Mouse (Mus musculus) neural tube, embryonic 12.5 days (tissue): ENCODE data around the gene Asb16. TPM values are rescaled to one million over a fixed set of nuclear protein-coding genes. Genes with fewer than 3 reads are reported as not detected.

Experiments
- ATAC-seq: fragments of 200-750 bp; cut with Nextera tagmentation; 2 replicates; pipeline ENCODE4 v1.8.0; 2017; ENCODE audit warnings: low read depth, mild to moderate bottlenecking, moderate TSS enrichment, moderate library complexity; ENCODE audit not compliant: low FRiP score
- H3K27ac ChIP-seq: fragments of 300-500 bp; sonication (generic); 2 replicates; pipeline ENCODE4 v1.5.1; 2016
- H3K27me3 ChIP-seq: fragments of 300-500 bp; sonication (generic); replicated peaks from 2 replicates; pipeline ENCODE4 v1.6.1; 2016; ENCODE audit warnings: mild to moderate bottlenecking
- H3K36me3 ChIP-seq: fragments of 300-500 bp; sonication (generic); 2 replicates; pipeline ENCODE4 v1.6.1; 2016; ENCODE audit warnings: mild to moderate bottlenecking
- H3K4me1 ChIP-seq: fragments of 300-500 bp; sonication (generic); 2 replicates; pipeline ENCODE4 v1.6.1; 2016
- H3K4me2 ChIP-seq: fragments of 300-500 bp; sonication (generic); replicated peaks from 2 replicates; pipeline ENCODE4 v1.6.1; 2016; ENCODE audit warnings: mild to moderate bottlenecking
- H3K4me3 ChIP-seq: fragments of 300-500 bp; sonication (generic); 2 replicates; pipeline ENCODE4 v1.5.1; 2016
- H3K9ac ChIP-seq: fragments of 300-500 bp; sonication (generic); 2 replicates; pipeline ENCODE4 v1.6.1; 2016; ENCODE audit warnings: mild to moderate bottlenecking
- H3K9me3 ChIP-seq: fragments of 300-500 bp; sonication (generic); 2 replicates; pipeline ENCODE4 v1.6.1; 2016; ENCODE audit warnings: mild to moderate bottlenecking
- WGBS: fragments of 180-500 bp; shearing (Covaris S2); methylation state at CpG from one replicate; pipeline ENCODE4 v1.1.7; 2016; 5-methylcytosine and 5-hydroxymethylcytosine counted together
- polyA plus RNA-seq: library from polyadenylated mRNA; unstranded; fragments of >200 nt; fragmentation: Nextera tagmentation; extraction: Ambion mirVana; gene quantifications from 2 replicates; pipeline ENCODE4 v1.2.1, GENCODE M21; 2016

The Asb16 gene
- polyA plus RNA-seq = not detected in 2 replicates

DNA sequence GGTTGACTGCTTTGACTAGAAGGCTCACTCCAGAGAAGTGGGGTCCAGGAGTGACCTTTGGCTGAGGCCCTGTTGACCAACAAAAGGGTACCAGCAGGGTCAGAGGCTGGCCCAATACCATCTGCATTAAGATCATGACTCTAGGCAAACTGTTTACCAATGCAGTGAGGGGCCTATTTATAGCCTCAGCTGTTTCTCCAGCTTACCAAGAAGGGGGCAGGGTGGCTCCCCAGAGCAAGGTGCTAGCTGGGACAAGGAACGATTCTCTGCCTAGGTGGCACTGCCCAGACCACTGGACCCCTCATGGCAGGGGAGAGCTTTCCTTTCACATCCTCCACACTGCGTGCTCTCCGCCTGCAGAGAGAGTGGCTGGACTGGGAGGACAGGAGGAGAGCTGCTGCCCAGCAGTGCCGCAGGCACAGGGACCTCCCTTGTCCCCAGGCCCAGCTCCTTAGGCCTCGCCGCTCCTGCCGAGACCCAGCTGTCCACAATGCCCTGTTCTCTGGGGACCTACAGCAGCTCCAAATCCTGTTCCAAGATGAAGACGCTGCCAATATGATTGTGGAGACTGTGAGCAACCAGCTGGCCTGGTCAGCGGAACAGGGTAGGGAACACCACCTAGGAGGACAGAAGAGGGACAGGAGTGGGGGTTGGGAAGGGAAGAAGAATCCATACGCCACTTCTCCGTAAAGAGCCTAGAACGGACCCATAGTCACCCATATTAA lies at the start of gene Asb16:
Gene Asb16, plus strand, starts transcription at position 224 of the 725 bp plus-strand sequence.
- no peak within 1 kb of the TSS for H3K4me2 ChIP-seq
- no peak within 1 kb of the TSS for H3K9ac ChIP-seq
- no peak within 1 kb of the TSS for H3K4me3 ChIP-seq
- H3K9me3 ChIP-seq = no peaks in the 10 kb centered on the region
- ATAC-seq = no peak
- H3K4me1 ChIP-seq = peaks cover 4% of the 10 kb centered on the region; the same call in 1 of the 2 replicates
- H3K27ac ChIP-seq = no peak within 1 kb of the TSS
- no peaks in the 10 kb centered on the region for H3K27me3 ChIP-seq
- H3K36me3 ChIP-seq = peaks cover 3% of the 10 kb centered on the region; the same call in 1 of the 2 replicates
- WGBS = 84% methylated on average over 12 of the region's 12 CpGs

DNA sequence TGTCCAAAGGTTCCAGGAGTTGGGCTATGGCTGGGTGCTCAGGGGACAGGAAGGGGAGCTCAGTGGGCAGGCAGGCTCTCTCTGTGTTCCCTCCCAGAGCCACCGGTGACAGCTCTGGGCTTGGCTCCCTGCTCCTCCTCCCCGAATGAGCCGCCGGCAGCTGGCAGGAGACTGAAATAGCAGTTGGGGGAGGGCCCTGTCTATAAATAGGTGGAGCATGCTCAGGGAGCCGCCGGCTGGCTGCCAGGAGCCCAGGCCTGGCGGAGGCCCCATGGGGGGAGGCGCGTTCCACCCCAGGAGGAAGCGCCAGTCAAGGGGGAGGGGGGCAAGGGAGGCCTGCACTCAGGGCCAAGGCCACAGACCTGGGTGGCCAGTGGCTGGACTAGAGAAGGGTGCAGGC lies 49.8 kb upstream of the Asb16 start:
- Histone ChIP-seq H3K4me2 (peak overlapping the region; percentile 56), H3K4me1 (peaks cover 75% of the 10 kb centered on the region), H3K9me3 (no peaks in the 10 kb centered on the region), H3K4me3 (peak overlapping the region; percentile 13; the same call in 1 of the 2 replicates), H3K9ac (peak overlapping the region; percentile 54), H3K36me3 (peaks cover 36% of the 10 kb centered on the region), H3K27ac (peak overlapping the region; percentile 53; the same call in 1 of the 2 replicates), H3K27me3 (no peaks in the 10 kb centered on the region)
- ATAC-seq = peak; percentile 45
- under 1% methylated on average over 10 of the region's 10 CpGs for WGBS

DNA sequence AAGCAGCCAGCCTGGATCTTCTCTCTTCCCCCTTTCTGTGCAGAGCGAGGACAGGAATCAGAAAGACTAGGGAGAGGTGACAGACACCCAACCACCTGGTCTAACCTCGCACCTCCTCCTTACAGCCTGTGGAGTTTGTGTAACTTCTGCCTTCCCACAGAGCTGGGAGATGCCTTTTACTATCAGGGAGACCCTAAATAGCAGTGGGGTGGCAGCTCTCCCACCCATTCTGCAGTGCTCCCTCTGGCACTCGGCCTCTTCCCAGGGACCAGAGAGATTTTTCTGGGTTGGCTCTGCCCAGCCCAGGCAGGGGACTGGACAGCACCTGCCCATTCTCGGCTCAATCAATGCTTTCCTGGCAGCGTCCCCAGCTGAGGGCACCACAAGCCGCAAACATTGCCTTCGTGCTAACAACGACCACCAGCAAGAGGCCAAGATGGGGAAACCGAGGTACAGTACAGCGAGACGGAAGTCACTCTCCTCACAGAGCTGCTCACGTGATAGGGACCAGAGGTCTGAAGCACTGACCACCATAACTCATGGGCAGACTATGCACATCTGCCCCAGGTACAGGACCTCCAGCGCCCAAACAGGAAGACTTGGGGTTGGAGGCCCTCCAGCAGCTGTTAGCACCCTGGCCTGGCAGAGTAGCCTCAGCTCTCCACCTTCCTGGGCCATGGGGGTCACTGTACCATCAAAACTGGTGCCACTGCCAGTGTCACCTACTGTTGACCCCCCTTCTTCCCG lies 49.1 kb upstream of the Asb16 start:
- Histone ChIP-seq H3K36me3 (peaks cover 42% of the 10 kb centered on the region), H3K4me3 (no peak overlapping the region), H3K4me2 (peak overlapping the region; percentile 56), H3K27me3 (no peaks in the 10 kb centered on the region), H3K4me1 (peaks cover 76% of the 10 kb centered on the region), H3K9ac (peak overlapping the region; percentile 54; the same call in 1 of the 2 replicates), H3K27ac (no peak overlapping the region), H3K9me3 (no peaks in the 10 kb centered on the region)
- ATAC-seq = no peak
- WGBS = 67% methylated on average over 14 of the region's 14 CpGs

DNA sequence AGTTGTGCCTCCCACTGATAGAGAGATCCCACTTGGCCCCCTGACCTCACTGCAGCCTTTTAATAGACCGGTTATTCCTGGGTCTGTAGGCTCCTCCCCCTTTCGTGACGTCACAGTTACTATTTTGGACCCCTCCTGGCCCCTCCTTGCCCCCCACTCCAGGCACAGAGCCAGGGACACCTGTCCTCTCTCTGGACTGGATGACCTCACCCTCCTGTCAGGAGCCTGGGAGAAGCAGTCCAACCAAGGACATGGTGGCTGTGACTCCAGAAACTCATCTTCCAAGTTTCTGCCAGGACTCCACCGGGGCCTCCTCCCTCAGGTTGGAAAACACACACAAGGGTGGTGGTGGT lies 48.6 kb upstream of the Asb16 start:
- Histone ChIP-seq H3K4me1 (peaks cover 76% of the 10 kb centered on the region), H3K9ac (no peak overlapping the region), H3K9me3 (no peaks in the 10 kb centered on the region), H3K27me3 (no peaks in the 10 kb centered on the region), H3K36me3 (peaks cover 48% of the 10 kb centered on the region), H3K4me3 (no peak overlapping the region), H3K4me2 (no peak overlapping the region), H3K27ac (no peak overlapping the region)
- 73% methylated on average over 4 of the region's 4 CpGs for WGBS
- no peak for ATAC-seq

GRCm38 (mm10) chr11:102220451-102220850 lies 48.1 kb upstream of the Asb16 start:
- no peak for ATAC-seq
- H3K4me2 ChIP-seq = no peak overlapping the region
- no peak overlapping the region for H3K27ac ChIP-seq
- no peak overlapping the region for H3K4me3 ChIP-seq
- H3K9ac ChIP-seq = no peak overlapping the region
- no peaks in the 10 kb centered on the region for H3K9me3 ChIP-seq
- WGBS = 73% methylated on average over 6 of the region's 6 CpGs
- H3K36me3 ChIP-seq = peaks cover 50% of the 10 kb centered on the region
- peaks cover 76% of the 10 kb centered on the region for H3K4me1 ChIP-seq
- H3K27me3 ChIP-seq = no peaks in the 10 kb centered on the region

- Histone ChIP-seq H3K27me3 (no peaks in the 10 kb centered on the region), H3K4me3 (no peak overlapping the region), H3K4me2 (no peak overlapping the region), H3K9me3 (no peaks in the 10 kb centered on the region), H3K4me1 (peaks cover 78% of the 10 kb centered on the region), H3K36me3 (peaks cover 50% of the 10 kb centered on the region), H3K9ac (no peak overlapping the region), H3K27ac (no peak overlapping the region)
- 85% methylated on average over 8 of the region's 8 CpGs for WGBS
- ATAC-seq = no peak
These were observed 47.1 kb upstream of the Asb16 start for GRCm38 (mm10) chr11:102221243-102221953.

GRCm38 (mm10) chr11:102221954-102222351 lies 46.6 kb upstream of the Asb16 start:
- Histone ChIP-seq H3K4me1 (peaks cover 79% of the 10 kb centered on the region), H3K36me3 (peaks cover 50% of the 10 kb centered on the region), H3K27ac (no peak overlapping the region), H3K4me2 (no peak overlapping the region), H3K27me3 (no peaks in the 10 kb centered on the region), H3K9ac (no peak overlapping the region), H3K4me3 (no peak overlapping the region), H3K9me3 (no peaks in the 10 kb centered on the region)
- 86% methylated on average over 8 of the region's 8 CpGs for WGBS
- no peak for ATAC-seq

DNA sequence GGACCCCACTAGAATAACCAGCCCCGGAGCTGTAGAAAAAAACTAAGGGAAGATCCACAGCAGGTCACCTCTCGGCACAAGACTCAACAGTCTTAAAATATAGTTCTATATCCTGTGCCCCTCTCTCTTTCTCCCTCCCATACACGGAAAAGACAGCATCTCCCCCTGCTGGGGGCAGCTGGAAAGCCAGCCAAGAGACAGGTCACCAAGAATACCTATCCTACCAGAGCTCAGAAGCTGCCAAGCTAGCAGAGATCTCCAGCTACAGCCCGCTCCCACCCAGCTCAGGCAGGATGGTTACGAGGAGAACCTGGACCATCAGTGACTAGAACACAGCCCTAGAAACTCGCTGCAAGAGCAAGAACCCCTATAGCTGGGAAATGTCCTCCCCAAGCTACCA lies 45.4 kb upstream of the Asb16 start:
- peaks cover 39% of the 10 kb centered on the region for H3K36me3 ChIP-seq
- no peak for ATAC-seq
- no peaks in the 10 kb centered on the region for H3K27me3 ChIP-seq
- H3K9ac ChIP-seq = no peak overlapping the region
- H3K9me3 ChIP-seq = no peaks in the 10 kb centered on the region
- no peak overlapping the region for H3K4me3 ChIP-seq
- no peak overlapping the region for H3K4me2 ChIP-seq
- peaks cover 79% of the 10 kb centered on the region for H3K4me1 ChIP-seq
- no peak overlapping the region for H3K27ac ChIP-seq
- 48% methylated on average over 6 of the region's 6 CpGs for WGBS

- H3K4me3 ChIP-seq = no peak overlapping the region
- no peak overlapping the region for H3K27ac ChIP-seq
- no peak for ATAC-seq
- 8% methylated on average over 22 of the region's 22 CpGs for WGBS
- no peaks in the 10 kb centered on the region for H3K9me3 ChIP-seq
- peaks cover 78% of the 10 kb centered on the region for H3K4me1 ChIP-seq
- H3K4me2 ChIP-seq = peak overlapping the region; percentile 47
- H3K27me3 ChIP-seq = no peaks in the 10 kb centered on the region
- H3K36me3 ChIP-seq = peaks cover 38% of the 10 kb centered on the region
- peak overlapping the region; percentile 53 for H3K9ac ChIP-seq
These were observed 43.9 kb upstream of the Asb16 start for GRCm38 (mm10) chr11:102224686-102225085.

DNA sequence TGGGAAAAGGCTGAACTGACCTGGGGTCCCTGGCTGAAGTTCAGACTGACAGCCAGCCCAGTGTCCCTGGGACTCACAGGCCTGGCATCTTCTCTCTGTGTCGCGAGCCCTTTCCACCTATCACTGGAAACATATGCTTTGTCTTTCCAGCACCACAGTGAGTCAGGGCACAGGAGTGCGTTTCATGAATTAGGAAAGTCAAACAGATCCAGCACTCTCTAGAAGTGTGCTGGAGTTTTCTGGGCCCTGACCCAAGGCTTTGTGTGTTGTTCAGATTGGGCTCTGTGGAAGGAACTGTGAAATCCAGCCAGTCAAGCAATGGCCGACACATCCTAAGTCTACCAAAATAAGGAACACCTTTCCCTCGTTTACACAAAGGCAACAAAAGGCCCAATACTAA lies 43.3 kb upstream of the Asb16 start:
- peak overlapping the region; percentile 47 for H3K4me2 ChIP-seq
- no peaks in the 10 kb centered on the region for H3K9me3 ChIP-seq
- H3K4me3 ChIP-seq = no peak overlapping the region
- H3K9ac ChIP-seq = peak overlapping the region; percentile 3; the same call in 1 of the 2 replicates
- no peak overlapping the region for H3K27ac ChIP-seq
- no peaks in the 10 kb centered on the region for H3K27me3 ChIP-seq
- peaks cover 36% of the 10 kb centered on the region for H3K36me3 ChIP-seq
- WGBS = 70% methylated on average over 5 of the region's 5 CpGs
- H3K4me1 ChIP-seq = peaks cover 73% of the 10 kb centered on the region
- no peak for ATAC-seq

GRCm38 (mm10) chr11:102226067-102226978 lies 42.2 kb upstream of the Asb16 start:
- Histone ChIP-seq H3K27me3 (no peaks in the 10 kb centered on the region), H3K4me3 (0 out of 2 replicates have a peak overlapping the region, but pooled peaks have one; percentile 93), H3K4me2 (peak overlapping the region; percentile 87), H3K9ac (no peak overlapping the region), H3K27ac (no peak overlapping the region), H3K9me3 (no peaks in the 10 kb centered on the region), H3K4me1 (peaks cover 70% of the 10 kb centered on the region), H3K36me3 (peaks cover 30% of the 10 kb centered on the region)
- 70% methylated on average over 12 of the region's 12 CpGs for WGBS
- ATAC-seq = no peak
